Mouse (Mus musculus) adrenal gland, postnatal 0 days (tissue): Measurements from ENCODE around the gene Bmp2k. TPM values are rescaled to one million over a fixed set of nuclear protein-coding genes. Genes with fewer than 3 reads are reported as not detected.

Experiments
- polyA plus RNA-seq: library from polyadenylated mRNA; unstranded; fragments of >200 nt; fragmentation: Nextera tagmentation; extraction: Ambion mirVana; gene quantifications from 2 replicates; pipeline ENCODE4 v1.2.1, GENCODE M21; 2015

Gene Bmp2k
- polyA plus RNA-seq, result 8.7 and 14.4 TPM in 2 replicates

DNA sequence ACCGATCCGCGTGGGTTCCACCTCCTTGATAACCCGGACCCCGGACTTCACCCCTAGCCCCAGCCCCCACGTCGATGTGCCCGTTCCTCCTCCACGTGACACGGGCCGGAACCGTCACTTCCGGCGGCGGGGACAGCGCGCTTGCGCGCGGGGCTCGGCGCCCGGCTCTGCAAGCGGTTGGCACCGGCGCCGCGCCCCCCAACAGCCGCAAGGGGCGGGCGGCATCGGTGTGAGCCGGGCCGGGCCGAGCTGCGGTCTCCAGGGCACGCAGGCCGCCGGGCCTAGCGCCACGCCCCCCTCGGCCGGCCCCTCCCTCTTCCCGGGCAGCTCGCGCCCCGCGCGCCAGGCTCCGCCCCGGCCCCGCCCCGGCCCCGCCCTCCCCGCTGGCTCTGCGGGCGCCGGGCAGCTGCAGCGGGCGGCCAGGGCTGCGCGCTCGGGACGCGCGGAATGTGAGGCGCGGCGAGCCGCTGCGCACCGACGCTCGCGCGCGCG, at the start of gene Bmp2k:
Gene Bmp2k (plus strand): TSS at position 380 of the 492 bp plus-strand sequence.

DNA sequence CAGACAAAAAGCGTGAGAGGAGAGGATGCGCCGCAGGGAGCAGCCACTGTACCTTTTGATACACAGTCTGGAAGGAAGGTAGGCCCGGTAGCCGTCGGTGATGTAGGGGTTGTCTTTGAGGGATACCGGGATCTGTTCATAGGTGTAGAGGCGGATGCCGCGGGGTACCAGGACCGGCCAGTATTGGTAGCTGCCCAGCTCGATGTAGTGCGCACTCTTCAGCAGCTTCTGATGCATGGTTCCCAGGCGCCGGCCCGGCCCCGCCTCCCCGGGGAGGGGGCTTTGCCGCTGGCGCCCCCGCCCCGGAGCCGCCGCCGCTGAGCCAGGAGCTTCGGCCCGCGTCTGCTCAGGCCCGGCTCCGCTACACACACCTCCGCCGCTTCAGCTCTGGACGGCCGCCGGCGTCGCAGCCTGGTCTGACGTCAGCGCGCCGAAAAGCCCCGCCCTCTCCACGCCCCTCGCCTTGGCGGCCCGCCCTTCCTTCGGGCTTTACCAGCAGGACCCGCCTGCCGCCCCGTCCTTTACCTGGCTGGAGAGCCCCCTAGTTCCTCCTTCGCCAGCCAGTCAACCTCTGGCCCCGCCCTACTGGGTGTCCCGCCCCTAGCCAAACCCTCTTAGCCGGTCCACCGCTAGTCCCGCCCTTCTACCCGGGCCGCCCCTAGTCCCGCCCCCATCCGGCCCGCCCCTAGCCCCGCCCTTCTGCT, 113.9 kb downstream of the Bmp2k start, which contains the start of gene Paqr3:
Gene Paqr3 (minus strand): TSS at position 390 of the 704 bp plus-strand sequence.

Other genes starting within 250 kb of the Bmp2k start
- gene Anxa3, start 204.3 kb upstream of the Bmp2k start, polyA plus RNA-seq, result 56.0 and 74.4 TPM in 2 replicates
- gene Paqr3, start 113.9 kb downstream of the Bmp2k start, polyA plus RNA-seq, result 2.3 and 2.6 TPM in 2 replicates